Mouse (Mus musculus) liver, embryonic 14.5 days (tissue): ENCODE measurements around the gene Ppp1r27.

Experiments used
- CTCF ChIP-seq: IDR thresholded peaks from 2 replicates; pipeline ENCODE4 v1.5.1; 2016; ENCODE audit warnings: antibody characterized with exemption, low read depth, control low read depth
- EP300 ChIP-seq: IDR thresholded peaks from 2 replicates; pipeline ENCODE4 v1.6.1; 2016; ENCODE audit warnings: antibody characterized with exemption, low read depth

DNA sequence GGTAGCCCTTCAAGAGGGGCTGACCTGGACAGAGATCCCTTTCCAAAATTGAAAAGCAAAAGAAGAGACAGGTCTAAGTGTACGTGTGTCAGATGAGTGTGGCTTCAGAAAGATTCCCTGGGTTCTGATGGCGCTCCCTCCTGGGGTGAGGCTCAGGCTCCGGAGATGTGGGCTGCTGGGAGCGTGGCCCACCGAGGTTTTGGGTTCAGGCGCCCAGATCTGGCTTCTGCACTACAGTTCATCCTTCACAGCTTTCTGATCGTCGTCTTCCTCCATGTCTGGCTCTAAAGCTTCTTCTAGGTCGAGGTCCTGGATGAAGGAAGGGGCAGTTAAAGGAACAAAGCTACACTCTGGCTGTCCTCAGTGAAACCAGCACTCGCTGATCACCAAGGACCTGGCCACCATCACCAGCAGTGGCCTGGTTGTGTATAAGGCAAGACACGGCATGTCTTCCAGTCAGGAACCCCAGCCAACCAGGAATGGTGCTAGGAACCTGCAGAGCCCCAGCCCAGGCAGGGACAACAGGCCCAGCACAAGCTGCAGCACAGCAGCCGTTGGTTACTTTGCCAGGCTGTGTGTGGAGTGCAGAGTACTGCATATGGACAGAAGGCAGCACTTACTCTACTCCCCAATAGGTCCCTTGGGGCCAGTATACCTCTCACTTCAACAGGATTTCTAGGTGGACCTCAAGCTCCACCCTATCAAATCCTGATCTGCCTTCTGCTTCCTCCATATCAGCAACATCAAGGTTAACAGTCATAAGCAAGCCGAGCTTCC, 10.2 kb upstream of the Ppp1r27 start:
- TF ChIP-seq CTCF (no peak), EP300 (no peak)
